Mouse (Mus musculus) gastrocnemius, adult 2 months (tissue): Measurements from ENCODE around the gene Col8a2. TPM values are rescaled to one million over a fixed set of nuclear protein-coding genes. Genes with fewer than 3 reads are reported as not detected.

ENCODE experiments used
- DNase-seq: peaks from one replicate; pipeline ENCODE4 v3.0.0; 2022
- H3K27ac ChIP-seq: fragments of 200-600 bp; 2 replicates; pipeline ENCODE4 v1.8.1; 2022; ENCODE audit warnings: mild to moderate bottlenecking
- H3K4me3 ChIP-seq: fragments of 200-600 bp; 2 replicates; pipeline ENCODE4 v1.8.1; 2022; ENCODE audit warnings: mild to moderate bottlenecking, moderate library complexity
- CTCF ChIP-seq: fragments of 200-600 bp; IDR thresholded peaks from 2 replicates; pipeline ENCODE4 v1.8.1; 2022; ENCODE audit warnings: antibody characterized with exemption, mild to moderate bottlenecking, moderate library complexity
- intact Hi-C: fragments of 180-260 bp; cut with DNase I; formaldehyde crosslinking; loops from one replicate; pipeline ENCODE4 v1.15.1; 2025
- total RNA-seq, 2 experiments: library from RNA; stranded (reverse); gene quantifications; 2 replicates each; pipeline ENCODE4 v1.2.3; 2021

Col8a2 gene
- total RNA-seq, 2 experiments from 2014 or later = 0.74 to 6.0 TPM

DNA sequence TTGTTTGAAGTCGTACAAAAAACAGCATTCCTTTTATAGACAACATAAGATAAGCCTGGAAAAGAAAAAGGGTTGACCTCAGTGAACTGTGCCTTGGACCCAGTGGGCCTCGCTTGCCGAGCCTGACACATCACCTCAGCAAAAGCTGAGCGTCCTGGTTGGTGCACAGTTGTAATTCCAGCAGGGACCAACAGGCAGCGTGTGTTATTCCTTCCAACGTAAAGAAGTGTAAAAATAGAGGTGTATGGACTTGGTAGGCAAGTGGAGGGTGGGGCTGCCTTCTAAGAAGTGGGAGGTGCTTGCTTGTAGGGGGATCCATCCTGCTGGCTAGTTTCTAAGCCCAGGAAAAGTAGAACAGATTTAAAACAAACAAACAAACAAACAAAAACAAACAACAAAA lies 39.4 kb downstream of the Col8a2 start:
- 0 out of 2 replicates have a peak, but pooled peaks have one; percentile 4 for TF ChIP-seq CTCF
- intact Hi-C loops = no loop called here
- Histone ChIP-seq H3K27ac (no peak overlapping the region), H3K4me3 (no peak overlapping the region)
- no peak for DNase-seq

GRCm38 (mm10) chr4:126330295-126330694 lies 43.7 kb downstream of the Col8a2 start:
- no peak overlapping the region for H3K4me3 ChIP-seq
- TF ChIP-seq CTCF = no peak
- no peak overlapping the region for H3K27ac ChIP-seq
- intact Hi-C loops = no loop called here
- no peak for DNase-seq

DNA sequence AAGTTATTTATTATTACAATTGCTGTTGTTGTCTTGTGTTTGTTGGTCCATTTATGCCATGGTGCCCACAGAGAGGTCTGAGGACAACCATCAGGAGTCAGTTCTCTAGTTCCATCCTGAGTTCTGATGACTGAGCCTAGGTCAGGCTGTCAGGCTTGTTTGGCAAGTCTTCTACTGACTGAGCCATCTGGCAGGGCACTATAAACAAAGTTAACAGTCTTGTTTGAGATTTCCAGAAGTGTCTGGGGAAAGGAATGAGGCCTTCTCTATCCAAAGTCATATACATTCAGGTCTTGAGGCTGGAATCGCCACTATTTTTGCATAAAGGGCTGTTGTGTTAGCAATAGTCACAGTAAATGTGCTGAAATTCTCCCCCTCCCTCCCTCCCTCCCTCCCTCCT lies 45.2 kb downstream of the Col8a2 start:
- no peak overlapping the region for H3K4me3 ChIP-seq
- DNase-seq = no peak
- H3K27ac ChIP-seq = no peak overlapping the region
- TF ChIP-seq CTCF = no peak
- intact Hi-C loops = no loop called here

DNA sequence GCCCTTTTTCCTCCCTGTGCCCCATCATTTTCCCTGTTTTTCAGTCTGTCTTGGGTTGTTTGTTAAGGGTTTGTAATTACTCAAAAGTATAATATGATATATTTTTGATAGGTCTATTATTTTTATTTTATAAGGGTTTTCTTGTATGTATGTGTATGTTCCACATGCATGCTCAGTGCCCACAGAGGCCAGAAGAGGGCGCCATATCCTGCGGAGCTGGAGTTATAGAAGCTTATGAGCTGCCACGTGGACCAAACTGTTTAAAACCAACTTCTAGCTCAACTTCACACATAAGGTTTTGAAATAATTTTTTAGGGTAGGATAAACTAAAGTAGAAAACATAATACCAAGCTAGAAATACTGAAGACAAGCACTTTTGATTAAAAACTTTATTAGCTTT lies 45.8 kb downstream of the Col8a2 start:
- Histone ChIP-seq H3K4me3 (no peak overlapping the region), H3K27ac (no peak overlapping the region)
- intact Hi-C loops = no loop called here
- peak; percentile 38; the same call in 1 of the 2 replicates for TF ChIP-seq CTCF
- no peak for DNase-seq

DNA sequence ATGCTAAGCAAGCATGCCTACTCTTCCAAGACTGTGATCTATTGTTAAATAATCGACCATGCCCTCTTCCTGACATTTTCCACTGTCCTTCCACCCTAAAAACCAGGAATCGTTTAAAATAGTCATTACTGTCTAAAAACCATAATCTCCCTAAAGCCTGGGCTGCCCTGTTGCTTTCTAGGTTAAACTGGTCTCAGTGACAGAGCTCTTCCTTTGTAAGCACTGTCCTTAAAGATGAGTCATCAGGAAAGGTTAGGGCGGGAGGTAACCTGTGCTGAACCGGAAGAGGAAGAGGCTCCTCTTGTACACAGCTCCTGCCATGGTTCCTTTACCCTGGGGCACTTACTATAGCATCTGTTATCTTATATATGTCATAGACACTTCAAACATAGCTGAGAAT lies 52.9 kb downstream of the Col8a2 start:
- DNase-seq = no peak
- Histone ChIP-seq H3K4me3 (no peak overlapping the region), H3K27ac (no peak overlapping the region)
- intact Hi-C loops = no loop called here
- no peak for TF ChIP-seq CTCF

DNA sequence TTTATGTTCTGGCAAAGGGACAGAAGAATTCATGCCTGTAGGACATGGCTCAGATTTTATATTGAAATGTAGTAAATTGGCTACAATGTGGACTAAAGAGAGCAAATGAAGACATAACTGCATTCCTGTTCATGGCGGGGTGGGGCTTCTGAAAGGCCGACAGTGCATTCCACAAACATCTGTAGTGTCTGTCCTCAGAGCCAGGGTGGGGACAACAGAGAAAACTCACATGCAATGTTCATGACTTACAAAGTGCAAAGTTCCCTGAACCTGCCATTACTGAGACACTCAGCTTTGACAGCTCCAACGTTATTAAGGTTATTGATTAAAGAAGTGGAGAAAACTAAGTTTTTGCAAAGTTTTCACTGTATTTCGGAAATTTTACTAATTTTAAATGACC lies 56.9 kb downstream of the Col8a2 start:
- TF ChIP-seq CTCF = no peak
- H3K4me3 ChIP-seq = no peak overlapping the region

GRCm38 (mm10) chr4:126360069-126360468 lies 73.5 kb downstream of the Col8a2 start:
- no peak for TF ChIP-seq CTCF
- Histone ChIP-seq H3K4me3 (no peak overlapping the region), H3K27ac (no peak overlapping the region)
- DNase-seq = no peak
- intact Hi-C loops = no loop called here

More for the DNA sequence above, 56.9 kb downstream of the Col8a2 start:
- no peak overlapping the region; the same call in 1 of the 2 replicates for H3K27ac ChIP-seq
- DNase-seq = peak; percentile 23
- intact Hi-C loops = no loop called here

Other genes with a start within 250 kb of the Col8a2 start
- gene Mrps15, start 239.9 kb upstream of the Col8a2 start, total RNA-seq = 10 to 100 TPM; 72.3 to 86.8 TPM
- gene Oscp1, start 228.2 kb upstream of the Col8a2 start, total RNA-seq = 1 to 10 TPM; 2.3 to 3.7 TPM
- gene Lsm10, start 190.2 kb upstream of the Col8a2 start, total RNA-seq = 1 to 10 TPM; 7.3 to 7.4 TPM
- 100 to 1,000 TPM; 102 to 108 TPM for gene Stk40, start 182.8 kb upstream of the Col8a2 start, total RNA-seq
- 1 to 10 TPM; 2.9 to 4.4 TPM for gene Eva1b, start 139.0 kb upstream of the Col8a2 start, total RNA-seq
- 1 to 10 TPM in 1 of 2 experiments, under 1 TPM in 1; 0.97 to 1.2 TPM for gene Sh3d21, start 123.3 kb upstream of the Col8a2 start, total RNA-seq
- 100 to 1,000 TPM; 102 to 108 TPM for gene Thrap3, start 84.0 kb upstream of the Col8a2 start, total RNA-seq
- 100 to 1,000 TPM; 177 to 199 TPM for gene Map7d1, start 30.4 kb upstream of the Col8a2 start, total RNA-seq
- gene Trappc3, start 24.5 kb upstream of the Col8a2 start, total RNA-seq = 10 to 100 TPM; 18.6 to 24.3 TPM
- gene Adprhl2, start 34.9 kb downstream of the Col8a2 start, total RNA-seq = 1 to 10 TPM; 9.3 to 9.5 TPM
- gene Tekt2, start 38.9 kb downstream of the Col8a2 start, total RNA-seq = under 1 TPM in 1 of 2 experiments, not detected in 1; 0.64 TPM
- 10 to 100 TPM in 1 of 2 experiments, 1 to 10 TPM in 1; 7.6 to 11.6 TPM for gene Ago3, start 142.8 kb downstream of the Col8a2 start, total RNA-seq
- 1 to 10 TPM; 6.6 to 7.9 TPM for gene Ago1, start 181.8 kb downstream of the Col8a2 start, total RNA-seq
- 1 to 10 TPM; 4.5 to 8.4 TPM for gene Ago4, start 246.7 kb downstream of the Col8a2 start, total RNA-seq